Mouse (Mus musculus) urinary bladder, adult 18-20 months (tissue): ENCODE results near the gene Enpp7.

Experiments
- DNase-seq, 2 experiments: peaks; one replicate each; pipeline ENCODE4 v3.0.0; 2022; ENCODE audit warnings: low spot score in 2 of 2, mixed read lengths in 2 of 2

Enpp7 gene

GRCm38 (mm10) chr11:119036447-119036846 lies 48.5 kb downstream of the Enpp7 start:
- no peak for DNase-seq

- no peak for DNase-seq
Measured at GRCm38 (mm10) chr11:119036934-119037779, 49.2 kb downstream of the Enpp7 start.

- DNase-seq: no peak
Measured at GRCm38 (mm10) chr11:119037780-119038401, 49.9 kb downstream of the Enpp7 start.

GRCm38 (mm10) chr11:119038744-119039484 lies 50.9 kb downstream of the Enpp7 start:
- no peak for DNase-seq

GRCm38 (mm10) chr11:119039732-119040512 lies 51.9 kb downstream of the Enpp7 start:
- DNase-seq: no peak

- DNase-seq: peak; percentile 95 to 99
Measured at GRCm38 (mm10) chr11:119040600-119041324, 52.8 kb downstream of the Enpp7 start, which contains the start of gene Cbx8. Cbx8 (minus strand) TSS chr11:119040969.

- no peak for DNase-seq
Measured at GRCm38 (mm10) chr11:119041325-119041716, 53.3 kb downstream of the Enpp7 start.

- DNase-seq: no peak
Measured at GRCm38 (mm10) chr11:119041750-119042465, 53.9 kb downstream of the Enpp7 start.
